Mouse (Mus musculus): ENCODE results near the gene Asb8. TPM values are rescaled to one million over a fixed set of nuclear protein-coding genes. Genes with fewer than 3 reads are reported as not detected.

Gene Asb8
- polyA plus RNA-seq, 1 experiment from 2014 or later, result 66.2 TPM

Other genes starting within 250 kb of the Asb8 start
- 54.9 and 58.0 TPM in 2 replicates for gene Tmem106c, start 201.4 kb downstream of the Asb8 start, polyA plus RNA-seq (2014; fragmentation: Nextera tagmentation; extraction: Ambion mirVana)
- 24.0 and 30.8 TPM in 2 replicates for gene Col2a1, start 160.9 kb downstream of the Asb8 start, polyA plus RNA-seq (2014; fragmentation: Nextera tagmentation; extraction: Ambion mirVana)
- 77.6 and 83.0 TPM in 2 replicates for gene Pfkm, start 73.0 kb downstream of the Asb8 start, polyA plus RNA-seq (2014; fragmentation: Nextera tagmentation; extraction: Ambion mirVana)
- gene Senp1, start 71.9 kb downstream of the Asb8 start, polyA plus RNA-seq (2014; fragmentation: Nextera tagmentation; extraction: Ambion mirVana), result 22.9 and 23.6 TPM in 2 replicates
- gene Ccdc184, start 1.5 kb upstream of the Asb8 start, polyA plus RNA-seq (2014; fragmentation: Nextera tagmentation; extraction: Ambion mirVana), result 98.1 and 125 TPM in 2 replicates
- not detected in 2 replicates for gene Olfr288, start 29.9 kb upstream of the Asb8 start, polyA plus RNA-seq (2014; fragmentation: Nextera tagmentation; extraction: Ambion mirVana)
- gene Gm44579, start 55.4 kb upstream of the Asb8 start, polyA plus RNA-seq (2014; fragmentation: Nextera tagmentation; extraction: Ambion mirVana), result not detected in 2 replicates
- gene Olfr287, start 55.4 kb upstream of the Asb8 start, polyA plus RNA-seq (2014; fragmentation: Nextera tagmentation; extraction: Ambion mirVana), result 0.17 TPM in 1 of 2 replicates, not detected in the other
- gene Olfr286, start 68.8 kb upstream of the Asb8 start, polyA plus RNA-seq (2014; fragmentation: Nextera tagmentation; extraction: Ambion mirVana), result not detected in 2 replicates
- not detected in 2 replicates for gene H1fnt, start 91.7 kb upstream of the Asb8 start, polyA plus RNA-seq (2014; fragmentation: Nextera tagmentation; extraction: Ambion mirVana)
- 12.2 and 14.5 TPM in 2 replicates for gene Zfp641, start 130.5 kb upstream of the Asb8 start, polyA plus RNA-seq (2014; fragmentation: Nextera tagmentation; extraction: Ambion mirVana)
- not detected in 2 replicates for gene Olfr285, start 151.7 kb upstream of the Asb8 start, polyA plus RNA-seq (2014; fragmentation: Nextera tagmentation; extraction: Ambion mirVana)
- gene Olfr284, start 175.4 kb upstream of the Asb8 start, polyA plus RNA-seq (2014; fragmentation: Nextera tagmentation; extraction: Ambion mirVana), result not detected in 2 replicates
- not detected in 2 replicates for gene Olfr283, start 215.3 kb upstream of the Asb8 start, polyA plus RNA-seq (2014; fragmentation: Nextera tagmentation; extraction: Ambion mirVana)